Mouse (Mus musculus) bone marrow, adult 2 months (tissue): ENCODE results near the gene Tmem40.

Experiments
- CTCF ChIP-seq: fragments of 200-500 bp; IDR thresholded peaks from 2 replicates; pipeline ENCODE4 v1.5.1; 2011; ENCODE audit warnings: low read length, control low read depth; ENCODE audit not compliant: control insufficient read depth, insufficient read depth
- POLR2A ChIP-seq: fragments of 200-500 bp; IDR thresholded peaks from 2 replicates; pipeline ENCODE4 v1.6.1; 2011; ENCODE audit warnings: low read depth, mild to moderate bottlenecking, control low read depth, low read length, borderline replicate concordance; ENCODE audit not compliant: control insufficient read depth

GRCm38 (mm10) chr6:115743569-115743968, 18.6 kb downstream of the Tmem40 start:
- TF ChIP-seq CTCF (no peak), POLR2A (no peak)
